Mouse (Mus musculus): ENCODE results near the gene Zkscan16. TPM values are rescaled to one million over a fixed set of nuclear protein-coding genes. Genes with fewer than 3 reads are reported as not detected.
A peak's percentile ranks its signal among the peaks of the same experiment; 100 is the strongest.

Zkscan16 gene
- 10 to 100 TPM; 20.7 to 25.5 TPM for total RNA-seq (2021)

DNA sequence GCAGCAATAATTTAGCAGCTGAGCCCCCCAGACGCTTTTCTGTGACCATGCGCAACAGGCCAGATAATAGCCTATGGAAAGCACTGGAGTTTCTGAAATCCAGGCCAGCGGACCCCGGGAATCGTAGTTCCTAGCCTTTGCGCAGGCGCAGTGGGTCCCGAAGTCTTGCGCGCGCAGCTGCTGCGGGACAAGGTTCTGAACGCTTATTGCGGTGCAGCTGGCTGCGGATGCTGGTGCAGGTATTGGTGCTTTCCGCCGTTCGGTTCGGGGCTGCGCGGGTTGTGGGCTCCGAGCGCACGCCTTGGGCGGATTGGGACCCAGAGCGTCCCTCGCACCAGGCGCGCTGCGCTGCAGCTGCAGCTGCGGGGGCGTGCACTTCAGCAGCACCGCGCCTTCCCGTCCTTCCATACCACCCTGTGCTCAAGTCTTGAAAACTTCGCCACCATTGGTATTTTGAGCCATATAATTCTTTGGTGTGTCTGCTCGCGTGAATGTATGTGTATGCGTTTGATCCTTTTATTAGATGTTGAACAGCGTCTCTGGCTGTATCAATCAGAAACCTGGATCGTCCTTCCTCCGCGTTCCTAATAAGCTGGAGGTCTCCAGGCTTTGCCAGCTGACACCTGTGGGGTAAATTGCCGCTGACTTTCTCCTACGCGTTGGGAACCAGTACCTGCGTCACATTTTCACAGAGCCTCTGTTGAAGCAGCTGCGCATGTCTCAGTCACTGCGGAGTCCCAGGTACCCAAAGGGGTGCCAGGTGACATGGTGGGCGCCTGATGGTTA lies at the start of gene Zkscan16:
Gene Zkscan16 (plus strand): TSS at position 209 of the 786 bp plus-strand sequence.
- intact Hi-C loops (cut with DNase I) = no loop called here
- DNase-seq (ENCODE audit: extremely low spot score in 1 of 2, low spot score in 2 of 2) = peak; percentile 93 to 95

DNA sequence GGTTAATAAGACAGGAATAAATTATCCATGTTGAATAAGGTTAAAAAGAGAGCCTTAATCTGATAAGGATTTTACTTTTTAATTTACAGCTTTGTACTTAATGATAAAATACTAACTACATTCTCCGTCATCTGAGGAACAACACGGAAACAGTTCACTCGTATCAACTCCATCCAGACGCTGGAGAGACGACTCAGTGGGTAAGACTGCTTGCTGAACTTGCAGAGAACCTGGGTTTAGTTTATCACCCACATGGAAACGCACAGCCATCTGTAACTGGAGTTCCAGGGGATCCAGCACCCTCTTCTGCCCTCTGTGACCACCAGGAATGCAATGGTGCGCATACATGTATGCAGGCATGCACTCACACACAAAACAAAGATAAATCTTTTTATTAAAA lies 49.0 kb upstream of the Zkscan16 start:
- intact Hi-C loops (cut with DNase I) = no loop called here
- no peak for DNase-seq (ENCODE audit: extremely low spot score in 1 of 2, low spot score in 2 of 2)

DNA sequence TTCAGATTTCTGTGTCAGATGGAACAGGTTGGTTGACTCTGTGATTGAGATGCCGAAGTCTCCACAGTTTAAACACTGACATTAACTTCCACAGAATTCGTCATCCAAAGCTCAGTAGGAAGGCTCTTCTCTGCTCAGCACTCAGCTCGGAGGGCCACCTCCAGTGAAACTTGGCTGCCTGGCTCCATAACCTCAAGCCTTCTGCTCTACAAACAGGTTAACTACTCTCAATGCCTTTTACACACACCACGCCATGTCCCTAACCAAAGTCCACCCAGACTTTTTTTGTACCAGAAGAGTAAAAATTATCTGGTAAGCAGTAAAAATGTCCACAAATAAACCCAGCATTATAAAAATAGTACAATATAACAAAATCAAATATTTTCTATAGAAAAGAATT lies 46.0 kb upstream of the Zkscan16 start:
- intact Hi-C loops (cut with DNase I) = no loop called here
- no peak for DNase-seq (ENCODE audit: extremely low spot score in 1 of 2, low spot score in 2 of 2)

DNA sequence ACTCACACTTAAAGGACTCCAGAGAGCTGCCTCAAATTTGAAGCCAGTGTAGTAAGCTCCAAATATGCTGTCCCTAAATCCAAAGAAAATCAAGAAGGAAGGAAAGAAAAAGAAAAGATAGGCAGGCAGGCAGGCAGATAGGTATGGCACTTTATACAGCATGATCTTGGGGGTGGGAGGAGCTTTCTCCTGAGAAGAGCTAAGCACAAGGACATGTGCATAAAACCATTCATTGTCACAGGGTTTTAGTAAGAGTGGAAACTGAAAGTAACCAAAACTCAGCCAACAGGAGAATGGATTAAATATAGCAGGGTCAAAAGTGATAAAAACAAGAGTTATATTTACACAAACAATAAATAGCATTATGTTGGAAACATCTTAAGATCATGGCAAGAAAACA lies 45.1 kb upstream of the Zkscan16 start:
- intact Hi-C loops (cut with DNase I) = no loop called here
- DNase-seq (ENCODE audit: extremely low spot score in 1 of 2, low spot score in 2 of 2) = no peak

GRCm38 (mm10) chr4:58907453-58907852 lies 36.0 kb upstream of the Zkscan16 start:
- intact Hi-C loops (cut with DNase I) = no loop called here
- DNase-seq (ENCODE audit: extremely low spot score in 1 of 2, low spot score in 2 of 2) = no peak

DNA sequence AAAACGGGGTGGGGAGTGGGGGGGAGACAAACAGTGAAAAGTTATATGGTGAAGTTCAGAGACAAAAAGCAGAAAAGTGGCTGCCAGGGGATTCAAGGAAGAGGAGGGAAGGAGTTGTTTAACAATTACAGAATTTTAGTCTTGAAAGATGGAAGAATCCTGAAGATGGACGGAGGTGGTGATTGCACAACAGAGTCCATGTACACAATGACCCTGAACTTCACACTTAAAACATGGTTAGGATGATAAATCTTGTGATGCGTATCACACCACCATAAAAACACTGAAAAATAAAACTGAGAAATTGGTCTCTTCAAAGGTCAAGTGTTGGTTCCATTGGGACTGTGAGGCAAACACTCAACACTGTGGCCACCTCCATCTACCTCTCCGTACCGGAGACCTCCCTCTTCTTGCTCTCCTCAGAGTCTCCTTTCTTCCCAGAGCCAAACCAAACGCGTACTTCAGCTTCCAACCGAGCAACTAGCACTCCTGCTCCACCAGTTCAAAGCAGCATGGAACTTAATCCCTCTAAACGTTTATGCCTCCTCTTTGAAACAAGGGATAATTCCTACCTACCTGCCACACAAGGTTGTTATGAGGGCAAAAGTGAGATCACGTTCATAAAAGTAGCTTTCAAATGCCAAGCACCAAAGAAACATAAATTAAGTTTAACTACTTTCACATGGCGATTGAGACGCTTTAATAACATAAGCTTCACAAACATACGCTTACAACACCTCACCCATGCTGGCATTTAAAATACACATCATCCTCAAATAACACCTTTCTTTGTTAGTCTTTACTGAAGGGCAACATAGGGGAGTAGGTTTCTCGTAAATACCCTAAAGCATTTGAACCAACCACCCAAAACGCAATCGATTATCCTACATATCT lies 33.0 kb upstream of the Zkscan16 start:
- intact Hi-C loops (cut with DNase I) = no loop called here
- DNase-seq (ENCODE audit: extremely low spot score in 1 of 2, low spot score in 2 of 2) = no peak

GRCm38 (mm10) chr4:58911069-58911830 lies 32.2 kb upstream of the Zkscan16 start:
- intact Hi-C loops (cut with DNase I) = no loop called here
- DNase-seq (ENCODE audit: extremely low spot score in 1 of 2, low spot score in 2 of 2) = peak; percentile 50 to 65

DNA sequence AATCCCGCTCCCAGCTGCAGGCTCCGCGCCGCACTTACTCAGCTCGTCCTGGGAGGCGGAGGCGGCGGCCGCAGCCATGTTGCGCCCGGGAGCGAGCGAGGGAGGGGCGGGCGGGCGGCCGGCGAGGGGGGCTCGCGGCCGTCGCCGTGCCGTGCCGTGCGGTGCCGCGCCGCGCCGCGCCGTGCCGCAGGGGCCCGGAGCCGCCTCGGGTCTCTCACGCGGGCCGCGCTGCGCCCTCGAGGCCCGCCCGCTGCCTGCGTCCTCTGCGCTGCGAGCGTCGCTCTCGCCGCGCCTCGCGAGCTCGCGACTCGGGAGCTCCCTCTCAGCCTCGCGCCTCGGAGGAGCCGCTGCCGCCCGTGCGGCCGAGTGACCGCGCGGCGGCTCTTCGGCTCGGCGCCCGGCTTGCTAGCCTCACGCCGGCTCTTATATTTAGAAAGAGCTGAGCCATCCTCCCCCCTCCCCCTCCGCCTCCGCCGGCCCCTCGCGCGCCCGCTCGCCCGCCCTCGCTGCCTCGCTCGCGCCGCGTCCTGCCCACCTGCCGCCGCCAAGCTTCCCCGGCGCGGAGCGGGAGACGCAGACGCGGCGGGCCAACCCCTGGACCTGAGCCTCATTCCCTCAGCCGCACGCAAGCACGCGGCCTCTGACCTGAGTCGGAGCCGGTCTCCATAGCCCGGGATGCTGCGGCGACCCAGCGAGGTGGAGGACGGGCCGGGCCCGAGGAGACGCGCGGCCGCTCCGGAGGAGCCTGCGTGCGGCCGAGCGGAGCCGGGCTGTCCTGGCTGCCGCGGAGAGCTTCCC lies 31.4 kb upstream of the Zkscan16 start:
- peak; percentile 39 to 84 for DNase-seq (ENCODE audit: extremely low spot score in 1 of 2, low spot score in 2 of 2)
- intact Hi-C loops (cut with DNase I) = no loop called here

DNA sequence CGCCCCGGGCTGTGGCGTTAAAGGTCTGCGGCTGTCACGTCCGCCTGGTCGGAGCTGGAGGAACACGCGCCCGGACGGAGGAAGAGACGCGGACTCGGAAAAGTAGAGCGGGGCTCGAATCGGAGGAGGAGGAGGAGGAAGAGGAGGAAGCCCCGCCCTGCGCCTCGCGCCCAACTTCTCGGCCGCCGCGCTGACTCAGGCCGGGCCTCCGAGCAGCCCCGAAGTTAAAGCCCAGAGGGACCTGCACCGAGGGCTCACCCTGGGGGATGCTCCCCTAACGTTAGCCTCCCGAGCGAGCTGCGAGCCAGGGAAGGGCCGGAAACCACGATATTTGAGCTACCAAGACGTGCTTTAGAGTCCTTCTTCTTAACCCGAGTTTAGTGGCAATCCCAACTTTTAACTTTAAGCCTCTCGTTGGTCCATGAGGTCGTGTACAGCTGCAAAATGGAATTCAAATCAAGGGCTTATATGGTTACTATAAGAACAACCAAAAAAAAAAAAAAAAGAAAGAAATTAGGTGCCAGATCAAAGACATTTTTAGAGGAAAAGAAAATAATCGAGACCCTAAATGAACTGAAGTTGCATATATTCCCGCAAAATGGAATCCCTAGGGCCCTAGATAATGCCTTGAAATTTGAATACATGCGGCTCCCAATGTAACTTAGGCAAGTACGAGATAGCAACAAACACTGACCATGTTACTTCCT lies 30.6 kb upstream of the Zkscan16 start, which contains the start of gene Ecpas:
Gene Ecpas (minus strand): TSS at position 121 of the 707 bp plus-strand sequence.
- intact Hi-C loops (cut with DNase I) = no loop called here
- DNase-seq (ENCODE audit: extremely low spot score in 1 of 2, low spot score in 2 of 2) = peak; percentile 50 to 86

- no peak for DNase-seq (ENCODE audit: extremely low spot score in 1 of 2, low spot score in 2 of 2)
- intact Hi-C loops (cut with DNase I) = no loop called here
Measured at GRCm38 (mm10) chr4:58913336-58914026, 29.9 kb upstream of the Zkscan16 start.

DNA sequence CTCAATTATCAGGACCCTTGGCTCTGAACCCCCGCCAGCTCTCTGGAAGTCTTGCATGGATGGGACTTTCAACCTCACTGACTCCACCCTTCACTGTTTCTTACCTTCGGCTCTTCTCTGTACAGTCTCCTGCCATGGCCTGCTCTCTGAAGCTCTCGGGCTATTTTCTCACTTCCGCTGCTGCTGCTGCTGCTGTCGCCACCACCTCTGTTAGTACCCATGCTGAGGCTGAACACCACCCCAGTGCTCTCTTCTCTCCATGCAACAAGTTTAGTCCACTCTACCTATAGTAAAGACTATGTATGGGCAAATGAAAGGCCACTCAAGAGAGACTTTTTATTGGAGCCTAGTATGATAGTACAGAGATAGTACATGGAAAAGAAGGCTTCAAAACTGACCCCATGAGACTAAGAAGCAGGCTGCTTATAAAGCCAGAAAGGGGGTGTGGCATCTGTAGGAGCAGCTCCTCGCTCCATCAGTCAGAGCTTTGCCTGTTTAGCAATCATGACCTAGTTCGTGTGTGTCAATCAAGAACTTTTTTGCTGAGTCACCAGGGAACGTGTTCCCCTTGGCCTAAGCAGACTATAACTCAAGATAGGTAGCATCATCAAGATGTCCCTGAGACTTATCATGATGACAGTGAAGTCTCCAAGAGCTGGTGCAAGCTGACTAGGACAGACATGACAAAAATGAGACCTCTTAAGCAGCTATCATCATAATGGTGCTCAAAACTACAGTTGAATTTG lies 28.2 kb upstream of the Zkscan16 start:
- no peak for DNase-seq (ENCODE audit: extremely low spot score in 1 of 2, low spot score in 2 of 2)
- intact Hi-C loops (cut with DNase I) = no loop called here

- DNase-seq (ENCODE audit: extremely low spot score in 1 of 2, low spot score in 2 of 2) = no peak
- intact Hi-C loops (cut with DNase I) = no loop called here
Measured at GRCm38 (mm10) chr4:58923933-58924332, 19.5 kb upstream of the Zkscan16 start.

DNA sequence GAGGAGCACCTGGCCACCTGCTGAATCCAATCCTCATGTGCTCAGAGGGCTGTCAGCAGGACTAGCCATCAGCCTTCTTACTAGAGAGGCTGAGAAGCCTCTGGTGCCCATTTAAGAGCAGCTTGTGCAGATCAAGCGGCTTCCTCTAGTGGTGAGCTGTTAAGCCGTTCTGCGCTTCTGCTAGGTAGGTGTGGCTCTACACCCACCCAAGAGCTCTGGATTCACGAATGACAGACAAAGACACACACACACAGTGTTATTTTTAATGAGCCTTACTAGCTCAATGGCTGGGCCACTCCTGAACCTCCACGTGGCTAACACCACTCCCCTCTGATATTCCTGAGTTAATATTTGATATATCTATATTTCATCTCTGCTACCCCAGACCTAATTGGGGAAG lies 17.8 kb upstream of the Zkscan16 start:
- intact Hi-C loops (cut with DNase I) = no loop called here
- DNase-seq (ENCODE audit: extremely low spot score in 1 of 2, low spot score in 2 of 2) = no peak

- intact Hi-C loops (cut with DNase I) = no loop called here
- no peak for DNase-seq (ENCODE audit: extremely low spot score in 1 of 2, low spot score in 2 of 2)
Measured at GRCm38 (mm10) chr4:58926120-58926519, 17.3 kb upstream of the Zkscan16 start.

- DNase-seq (ENCODE audit: extremely low spot score in 1 of 2, low spot score in 2 of 2) = no peak
- intact Hi-C loops (cut with DNase I) = no loop called here
Measured at GRCm38 (mm10) chr4:58927661-58928060, 15.8 kb upstream of the Zkscan16 start.

- no peak for DNase-seq (ENCODE audit: extremely low spot score in 1 of 2, low spot score in 2 of 2)
- intact Hi-C loops (cut with DNase I) = no loop called here
Measured at GRCm38 (mm10) chr4:58932541-58932940, 10.9 kb upstream of the Zkscan16 start.

GRCm38 (mm10) chr4:58934308-58934707 lies 9.1 kb upstream of the Zkscan16 start:
- no peak for DNase-seq (ENCODE audit: extremely low spot score in 1 of 2, low spot score in 2 of 2)
- intact Hi-C loops (cut with DNase I) = no loop called here
